Mouse (Mus musculus) adrenal gland, postnatal 10 days (tissue): ENCODE results near the gene Dnajc3. TPM values are rescaled to one million over a fixed set of nuclear protein-coding genes. Genes with fewer than 3 reads are reported as not detected.

ENCODE experiments used
- DNase-seq: peaks from one replicate; pipeline ENCODE4 v3.0.0; 2021; ENCODE audit warnings: mixed read lengths
- long read RNA-seq, 2 experiments: library from polyadenylated mRNA; stranded (forward); transcript quantifications; one replicate each; pipeline ENCODE4 v2.0.0; 2021
- total RNA-seq, 2 experiments: library from RNA; stranded (reverse); gene quantifications; 2 replicates each; pipeline ENCODE4 v1.2.3; 2021

The Dnajc3 gene
- 10 to 100 TPM; 42.4 to 50.9 TPM for total RNA-seq
- long read RNA-seq, experiment 1, full-length matches to known transcripts = 99 of 161 reads
- long read RNA-seq, experiment 1, partial matches to known transcripts = 46 of 161 reads
- long read RNA-seq, experiment 1, other reads (novel, unspliced or antisense) = 16 of 161 reads
- long read RNA-seq, experiment 2, full-length matches to known transcripts = 43 of 65 reads
- long read RNA-seq, experiment 2, partial matches to known transcripts = 3 of 65 reads
- long read RNA-seq, experiment 2, other reads (novel, unspliced or antisense) = 19 of 65 reads

DNA sequence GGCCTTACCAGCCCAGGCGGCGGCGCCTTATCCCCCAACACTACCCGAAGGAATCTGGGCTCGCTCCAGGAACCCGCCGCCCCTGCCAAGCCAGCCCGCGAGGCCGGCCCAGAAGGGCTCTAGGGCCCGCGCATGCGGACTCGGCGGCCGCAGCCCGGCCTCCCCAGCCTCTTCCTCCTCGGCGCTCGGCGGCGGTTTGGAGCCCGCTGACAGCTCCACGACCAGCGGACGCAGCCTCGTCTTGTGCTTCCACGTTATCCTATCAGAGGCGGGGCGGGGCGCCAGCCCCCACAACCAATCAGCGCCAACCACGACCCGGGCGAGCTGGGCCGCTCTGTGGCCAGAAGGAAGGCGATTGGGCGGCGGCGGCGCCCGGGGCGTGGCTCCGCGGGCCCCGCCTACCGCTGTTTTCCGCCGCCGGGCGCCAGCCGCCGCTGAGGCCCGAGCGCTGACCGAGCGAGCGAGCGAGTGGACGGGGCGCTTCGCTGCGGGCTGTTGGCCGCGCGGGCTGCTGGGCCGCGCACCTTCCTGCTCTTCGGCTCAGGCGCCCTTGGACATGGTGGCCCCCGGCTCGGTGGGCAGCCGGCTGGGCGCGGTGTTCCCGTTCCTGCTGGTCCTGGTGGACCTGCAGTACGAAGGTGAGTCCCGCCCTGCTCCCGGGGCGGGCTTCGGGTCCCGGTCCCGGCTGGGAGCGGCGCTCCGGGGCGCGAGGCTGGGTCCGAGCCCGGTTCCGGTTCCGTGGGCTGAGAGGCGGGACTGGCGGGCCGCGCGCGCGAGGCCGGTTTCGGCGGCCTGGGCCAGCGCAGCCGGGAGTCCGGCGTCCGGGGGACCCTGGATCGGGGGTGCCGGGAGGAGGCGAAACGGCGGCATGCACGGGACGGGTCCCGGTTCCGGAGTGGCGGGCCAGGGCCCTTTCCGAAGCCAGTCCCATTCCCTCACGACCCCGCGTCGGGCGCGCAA is at the start of gene Dnajc3:
TSS of gene Dnajc3 (plus strand) at position 444 of the 960 bp plus-strand sequence.
- DNase-seq = peak; percentile 100

DNA sequence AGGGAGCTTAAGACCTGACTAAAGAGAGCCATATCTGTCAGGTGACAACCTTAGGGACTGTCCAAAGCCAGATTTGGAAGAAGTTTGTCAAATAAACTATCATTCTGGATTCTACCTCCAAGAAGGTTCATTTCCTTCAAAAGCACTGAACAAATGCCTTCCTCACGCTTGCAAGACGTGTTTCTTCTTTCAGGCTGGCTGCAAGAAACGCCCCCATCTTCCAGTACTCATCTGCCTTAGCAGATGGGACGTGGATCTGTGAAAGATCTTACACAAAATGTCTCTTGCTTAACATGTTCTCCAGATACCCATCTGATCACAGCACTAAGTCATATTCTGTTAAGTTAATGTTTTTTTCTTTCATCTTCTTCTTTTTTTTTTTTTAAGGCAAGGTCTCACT is 47.7 kb upstream of the Dnajc3 start:
- DNase-seq = no peak

DNA sequence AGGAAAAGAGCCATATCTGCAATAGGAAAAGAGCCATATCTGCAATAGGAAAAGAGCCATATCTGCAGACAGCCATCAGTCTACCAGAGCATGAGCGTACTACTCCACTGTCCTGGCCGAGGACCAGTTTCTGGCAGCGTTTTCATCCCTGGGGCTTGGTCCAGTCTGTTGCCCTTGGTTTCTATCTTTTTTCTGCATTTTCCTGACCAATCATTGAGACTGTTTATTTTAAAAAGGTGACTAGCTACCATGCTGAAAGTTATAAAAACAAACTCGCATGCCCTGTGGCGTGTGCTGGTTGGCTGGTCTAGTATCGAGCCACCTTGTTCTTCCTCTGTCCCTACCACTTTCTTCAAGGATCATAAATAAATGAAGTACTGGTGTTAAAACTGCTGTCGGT is 42.5 kb upstream of the Dnajc3 start:
- DNase-seq = peak; percentile 23

DNA sequence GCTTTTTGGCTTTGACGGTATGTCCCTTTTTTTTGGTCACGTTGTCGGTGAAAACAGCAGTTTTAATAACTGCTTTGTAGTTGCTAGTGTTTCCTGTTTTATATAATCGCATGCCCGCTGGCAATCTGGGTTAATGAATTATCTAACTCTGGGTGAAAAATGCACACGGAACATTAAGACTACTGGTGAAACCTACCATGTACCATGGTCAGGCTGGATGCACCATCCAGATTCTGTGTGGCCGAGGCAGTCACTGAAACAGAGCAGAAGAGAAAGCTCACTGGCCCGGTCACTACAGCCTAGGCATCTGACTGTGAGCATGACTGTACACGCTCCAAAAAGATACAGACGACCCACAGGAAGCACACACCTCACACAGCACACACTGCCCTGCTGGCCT is 42.1 kb upstream of the Dnajc3 start:
- DNase-seq = no peak

DNA sequence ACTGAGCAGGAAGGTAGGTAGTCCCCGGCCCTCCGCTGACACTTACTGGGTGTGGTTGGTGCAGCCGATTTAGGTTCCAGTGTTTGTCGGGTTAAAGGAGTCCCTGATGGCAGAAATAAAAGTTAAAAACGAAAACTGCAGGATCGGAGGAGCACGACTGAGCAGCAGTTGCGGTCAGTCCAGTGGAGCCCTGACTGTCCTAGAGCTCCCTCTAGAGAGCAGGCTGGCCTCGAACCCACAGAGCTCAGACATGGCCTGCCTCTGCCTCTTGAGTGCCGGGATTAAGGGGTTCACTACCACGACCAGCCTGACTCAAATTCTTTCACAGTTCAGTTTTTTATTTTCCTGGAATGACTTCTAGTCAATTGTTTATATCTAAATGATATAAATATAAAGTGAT is 37.8 kb upstream of the Dnajc3 start:
- no peak for DNase-seq

DNA sequence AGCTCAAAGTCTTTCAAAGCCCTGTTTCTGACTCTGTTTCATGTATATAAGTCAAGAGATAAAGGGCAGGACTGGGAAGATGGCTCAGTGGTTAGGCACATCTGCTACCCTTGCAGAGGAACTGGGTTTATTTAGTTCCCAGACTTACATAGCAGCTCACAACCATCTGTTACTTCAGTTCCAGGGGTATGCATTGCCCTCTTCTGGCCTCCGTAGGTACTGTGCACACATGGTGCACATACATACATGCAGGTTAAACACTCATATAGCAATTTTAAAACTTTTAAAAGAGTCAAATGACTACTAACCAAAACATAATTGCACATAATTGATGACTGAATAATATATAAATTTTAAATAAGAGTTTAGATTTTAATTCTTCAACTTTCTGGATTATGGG is 36.9 kb upstream of the Dnajc3 start:
- DNase-seq = no peak

DNA sequence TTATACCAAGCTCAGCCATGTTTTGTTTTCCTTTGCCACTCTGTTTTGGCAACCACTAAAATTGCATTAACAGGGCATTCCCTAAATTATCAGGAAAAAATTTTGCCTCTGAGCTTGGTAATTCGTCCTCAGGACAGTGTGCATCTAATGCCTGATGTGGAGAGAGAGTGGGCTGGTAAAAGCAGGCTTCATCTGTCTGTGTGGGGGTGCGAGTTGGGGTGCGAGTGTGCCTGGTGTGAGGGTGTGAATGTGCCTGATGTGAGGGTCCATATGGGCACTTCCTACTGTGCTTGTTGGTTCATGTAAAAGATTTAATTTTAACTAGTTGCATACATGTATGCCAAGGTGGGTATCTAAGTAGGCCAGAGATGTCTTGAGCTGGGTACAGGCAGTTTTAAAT is 34.4 kb upstream of the Dnajc3 start:
- DNase-seq = no peak

DNA sequence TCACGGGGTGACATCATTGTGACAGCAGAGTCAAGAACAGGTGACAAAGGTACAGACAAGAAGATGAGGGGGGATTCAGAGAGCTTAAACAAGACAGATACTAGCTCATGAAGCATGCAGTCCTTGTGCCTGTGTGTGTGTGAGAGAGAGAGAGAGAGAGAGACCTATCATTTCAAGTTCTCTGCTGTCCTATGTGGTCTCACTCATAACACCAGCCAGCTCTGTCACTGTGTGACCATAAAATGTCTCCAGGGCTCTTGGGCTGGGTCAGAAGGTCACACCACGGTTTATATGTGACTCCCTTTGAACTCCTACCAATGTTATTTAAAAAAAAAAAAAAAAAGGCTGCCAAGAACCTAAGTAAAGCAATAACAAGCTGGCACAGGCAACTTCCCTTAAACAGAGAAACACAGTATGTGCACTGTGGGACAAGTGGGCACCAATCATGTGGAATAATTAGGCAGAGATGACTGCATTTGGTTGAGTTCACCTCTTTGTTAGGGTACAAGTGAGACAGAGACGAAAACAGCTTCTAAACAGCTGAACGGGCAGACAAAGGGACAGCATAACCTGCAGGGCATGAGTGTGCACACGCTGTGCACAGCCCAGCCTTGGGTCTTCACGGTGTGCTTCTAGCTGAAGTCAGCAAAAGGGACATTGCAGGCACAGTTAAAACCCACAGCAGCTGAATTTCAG is 33.8 kb upstream of the Dnajc3 start:
- no peak for DNase-seq

DNA sequence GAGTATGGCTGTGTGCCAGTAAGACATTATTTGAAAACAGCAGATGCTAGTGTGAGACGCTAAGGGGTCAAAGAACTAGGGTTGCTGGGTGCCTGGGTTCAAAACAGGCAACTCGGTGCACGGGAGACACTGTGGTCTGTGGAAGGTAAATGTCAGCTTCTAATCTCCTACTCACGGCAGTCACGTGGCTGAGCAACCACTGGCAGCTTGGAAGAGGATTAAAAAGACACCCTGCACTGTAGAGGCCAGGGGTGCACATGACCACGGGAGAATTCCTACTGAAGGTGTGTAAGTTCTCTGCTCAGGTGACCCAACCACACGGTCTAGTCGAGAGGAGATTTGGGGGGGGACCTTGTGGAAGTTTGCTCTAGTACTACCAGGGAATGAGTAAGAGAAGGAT is 30.2 kb upstream of the Dnajc3 start:
- no peak for DNase-seq

DNA sequence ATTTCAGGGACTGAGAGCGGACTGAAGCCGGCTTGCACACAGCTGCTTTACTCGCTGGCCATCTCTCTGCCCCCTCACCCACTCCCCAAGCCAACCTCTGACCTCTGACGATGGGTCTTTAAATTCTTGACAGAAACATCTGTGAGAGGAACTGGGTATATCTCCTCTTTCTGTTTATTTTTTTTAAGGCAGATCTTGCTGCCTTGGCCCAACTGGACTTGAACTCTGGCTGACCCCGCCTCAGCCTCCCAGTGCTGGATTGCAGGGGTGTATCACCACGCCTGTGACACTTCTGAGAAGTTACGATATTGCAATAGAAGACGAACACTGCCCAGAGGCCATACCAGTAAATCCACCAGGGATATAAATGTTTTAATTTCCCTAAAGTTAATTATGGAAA is 27.9 kb upstream of the Dnajc3 start:
- peak; percentile 38 for DNase-seq

DNA sequence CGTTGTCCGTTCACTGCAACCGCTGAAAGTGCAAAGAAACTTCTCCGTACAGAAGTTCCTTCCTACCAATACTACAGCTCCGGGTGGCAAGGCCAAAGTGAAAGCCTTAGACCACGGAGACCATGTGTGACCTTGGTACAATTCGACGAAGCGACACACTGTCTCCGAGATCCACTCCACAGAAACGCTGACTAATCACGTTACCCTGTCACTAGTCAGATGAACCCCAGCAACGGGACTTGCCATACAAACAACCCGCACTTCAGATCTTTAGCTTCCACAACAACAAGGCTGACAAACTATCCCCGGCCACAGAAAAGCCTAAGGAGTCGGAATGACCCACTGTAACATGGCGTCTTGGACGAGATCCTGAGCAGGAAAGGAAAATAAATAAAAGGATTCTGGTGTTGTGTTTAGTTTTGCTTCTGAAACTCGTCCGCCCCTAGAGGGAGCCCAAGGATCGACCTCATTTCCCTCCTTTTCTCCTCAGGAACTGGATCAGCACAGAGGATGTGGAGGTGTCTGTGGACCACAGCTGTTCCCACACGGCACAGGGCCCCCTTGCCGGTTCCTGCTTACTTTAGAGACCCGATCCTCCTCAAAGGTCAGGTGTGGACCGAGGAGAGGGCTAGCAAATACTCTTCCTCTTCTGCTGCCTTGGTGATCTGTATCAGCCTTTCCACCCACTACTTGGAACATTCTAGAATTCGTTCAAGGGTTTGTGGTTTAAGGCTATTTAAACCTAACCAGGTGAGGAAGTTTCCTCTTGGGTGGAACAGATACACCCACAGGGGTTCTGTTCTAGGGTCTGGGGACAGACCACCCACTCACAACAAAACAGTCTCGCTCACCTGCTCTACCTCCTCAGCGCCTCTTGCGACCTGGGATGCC is 27.2 kb upstream of the Dnajc3 start:
- DNase-seq = peak; percentile 83

DNA sequence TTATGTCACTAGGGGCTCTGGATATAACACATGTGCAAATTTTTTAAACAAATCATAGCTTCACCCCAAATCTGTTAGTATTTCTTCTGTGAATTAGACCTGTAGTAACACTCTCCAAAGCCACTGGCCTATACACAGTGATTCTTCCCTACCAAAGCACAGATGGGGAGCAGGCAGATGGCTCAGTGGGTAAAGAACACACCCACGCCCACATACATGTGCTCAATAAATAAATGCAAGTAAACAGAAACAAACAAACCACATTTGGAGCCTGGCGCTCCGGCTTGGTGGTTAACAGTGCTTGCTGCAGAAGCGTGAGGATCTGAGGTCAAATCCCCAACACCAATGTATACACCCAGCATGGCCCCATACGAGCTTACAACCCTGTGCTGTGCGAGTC is 26.3 kb upstream of the Dnajc3 start:
- DNase-seq = no peak

DNA sequence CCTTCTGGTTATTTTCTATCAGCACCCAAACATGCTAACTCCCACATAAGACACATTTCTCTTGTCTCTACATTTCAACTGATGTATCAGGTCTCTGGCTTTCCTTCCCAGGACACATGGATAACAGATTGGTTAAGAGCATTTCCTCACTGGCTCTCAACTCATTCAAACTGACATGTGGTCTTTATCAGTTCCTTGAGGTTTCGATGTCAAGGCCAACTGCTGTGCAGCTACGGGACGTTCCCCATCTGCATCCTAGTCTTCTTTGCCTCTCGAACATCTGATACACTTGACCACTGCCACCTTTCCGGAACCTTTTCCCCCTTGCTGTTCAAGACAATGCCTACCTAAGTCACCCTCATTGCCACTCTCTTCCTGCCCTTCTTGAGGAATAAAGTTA is 24.1 kb upstream of the Dnajc3 start:
- no peak for DNase-seq

DNA sequence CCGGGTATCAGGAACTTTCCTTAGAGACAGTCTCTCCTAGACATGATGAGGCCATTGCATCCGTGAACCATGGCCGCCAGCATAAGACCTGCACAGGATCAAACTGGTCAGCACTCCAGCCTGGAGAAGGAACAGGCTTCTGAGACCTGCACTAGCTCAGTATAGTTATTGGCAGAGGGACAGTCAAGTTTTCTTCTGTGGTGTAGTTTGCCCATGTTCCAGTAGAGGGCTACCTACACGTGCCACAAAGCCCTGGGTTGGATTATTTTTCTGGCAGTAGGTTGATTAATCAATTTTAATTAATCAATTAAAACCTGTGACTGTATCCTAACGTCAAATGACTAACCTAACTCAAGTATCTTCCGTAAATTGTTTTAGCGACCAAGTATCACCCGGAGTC is 18.8 kb upstream of the Dnajc3 start:
- DNase-seq = peak; percentile 40

DNA sequence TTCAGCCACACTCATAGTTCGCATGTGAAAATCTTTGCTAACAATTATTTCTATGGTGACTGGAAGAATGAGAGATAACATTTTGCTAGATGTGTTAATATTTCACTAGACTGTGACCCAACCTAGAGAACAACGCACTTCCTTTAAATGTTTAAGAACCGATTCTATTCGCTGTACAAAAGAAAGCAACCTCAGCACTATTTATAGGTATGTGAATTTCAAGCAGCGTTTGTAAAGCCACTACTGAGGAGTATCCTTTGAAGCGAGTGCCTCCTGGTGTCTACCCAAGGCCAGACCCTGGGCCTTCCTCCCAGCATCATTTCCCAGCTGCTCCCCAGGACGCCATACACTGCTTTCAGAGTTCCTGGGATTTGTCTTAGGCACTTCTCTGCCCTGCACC is 17.1 kb upstream of the Dnajc3 start:
- no peak for DNase-seq

DNA sequence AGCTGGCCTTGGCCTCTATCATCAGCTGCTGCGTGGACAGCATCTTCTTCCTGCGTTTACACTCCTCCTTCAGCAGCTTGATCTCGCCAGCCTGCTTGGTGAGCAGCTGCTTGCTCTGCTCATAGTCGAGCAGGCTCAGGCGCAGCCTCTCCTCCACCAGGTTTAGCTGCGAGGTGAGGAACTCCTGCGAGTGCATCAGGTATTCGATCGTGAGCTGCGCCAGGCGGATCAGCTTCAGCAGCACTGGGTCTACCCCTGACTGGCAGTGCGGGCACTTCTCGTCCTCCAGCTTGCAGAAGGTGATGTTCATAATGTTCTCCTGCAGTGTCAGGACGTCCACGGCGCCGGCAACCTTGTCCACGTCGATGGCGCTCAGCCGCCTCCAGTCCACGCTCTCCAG is 15.5 kb upstream of the Dnajc3 start:
- DNase-seq = no peak

DNA sequence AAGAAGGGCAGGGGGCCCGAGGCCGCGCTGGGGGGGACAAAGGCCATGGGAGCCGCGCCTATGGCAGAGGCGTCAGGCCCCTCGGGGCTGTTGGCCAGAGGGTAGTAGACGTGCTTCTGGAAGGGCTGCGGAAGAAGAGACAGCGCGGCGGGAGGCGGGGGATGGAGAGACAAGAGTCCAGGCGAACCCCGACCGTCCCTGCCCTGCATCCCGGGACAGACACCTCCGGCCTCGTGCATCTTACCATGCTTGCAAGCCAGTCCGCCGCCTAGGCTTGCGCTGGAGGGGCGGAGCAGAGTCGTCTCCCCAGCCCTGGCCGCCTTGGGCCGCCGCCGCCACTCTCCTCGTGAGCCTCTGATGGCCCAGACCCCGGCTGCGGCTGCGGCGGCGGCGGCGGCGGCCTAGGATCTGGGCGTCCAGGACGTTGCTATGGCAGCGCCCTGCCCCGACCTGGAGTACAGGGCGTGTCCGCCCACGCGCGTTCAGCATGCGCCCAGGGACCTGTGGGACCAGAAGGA is 15.1 kb upstream of the Dnajc3 start:
- DNase-seq = peak; percentile 46

DNA sequence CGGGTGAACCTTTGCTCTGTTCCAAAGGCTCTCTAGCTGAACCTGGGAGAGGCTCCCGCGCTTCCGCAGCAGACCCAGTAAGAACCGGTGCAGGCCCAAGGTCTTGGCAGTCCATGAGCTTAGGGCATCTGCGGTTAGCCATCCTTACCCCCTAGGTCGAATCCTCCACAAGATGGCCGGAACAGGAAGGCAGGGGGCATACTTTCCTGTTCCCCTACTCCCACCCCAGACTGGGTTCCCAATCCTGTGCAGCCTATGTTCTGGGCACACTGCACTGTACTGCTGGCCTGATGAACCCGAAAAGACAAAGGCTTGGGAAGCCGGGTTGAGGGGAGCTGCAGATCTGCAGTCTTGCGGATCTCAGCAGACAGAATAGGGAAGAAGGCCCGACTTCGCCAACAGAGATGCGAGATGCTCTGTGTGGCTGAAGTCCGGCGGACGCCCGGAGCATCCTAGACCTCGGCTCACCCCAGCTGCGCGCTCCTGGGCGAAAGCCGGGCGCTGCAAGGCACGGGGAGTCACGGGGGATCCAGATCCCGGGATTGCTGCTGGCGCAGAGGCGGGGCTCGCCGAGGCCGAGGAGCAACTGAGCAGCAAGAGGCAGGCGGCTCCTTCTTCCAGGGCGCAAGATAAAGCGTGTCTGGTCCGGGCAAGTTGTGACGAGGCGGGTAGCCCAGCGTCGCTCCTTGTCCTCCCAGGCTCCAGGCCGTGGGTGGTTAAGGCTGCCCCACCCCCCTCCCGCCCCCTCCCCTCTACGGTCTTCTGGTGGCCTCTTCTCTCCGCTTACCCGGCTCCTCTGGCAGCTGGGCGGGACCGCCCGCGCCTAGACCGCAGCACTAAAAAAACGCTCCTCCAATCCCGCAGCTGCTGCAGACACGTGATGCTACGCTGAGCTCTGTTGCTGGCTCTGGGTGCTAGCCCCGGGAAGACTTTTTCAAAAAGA is 12.8 kb upstream of the Dnajc3 start, which contains the start of gene Dzip1:
TSS of gene Dzip1 (minus strand) at position 788 of the 943 bp plus-strand sequence.
- DNase-seq = peak; percentile 80

DNA sequence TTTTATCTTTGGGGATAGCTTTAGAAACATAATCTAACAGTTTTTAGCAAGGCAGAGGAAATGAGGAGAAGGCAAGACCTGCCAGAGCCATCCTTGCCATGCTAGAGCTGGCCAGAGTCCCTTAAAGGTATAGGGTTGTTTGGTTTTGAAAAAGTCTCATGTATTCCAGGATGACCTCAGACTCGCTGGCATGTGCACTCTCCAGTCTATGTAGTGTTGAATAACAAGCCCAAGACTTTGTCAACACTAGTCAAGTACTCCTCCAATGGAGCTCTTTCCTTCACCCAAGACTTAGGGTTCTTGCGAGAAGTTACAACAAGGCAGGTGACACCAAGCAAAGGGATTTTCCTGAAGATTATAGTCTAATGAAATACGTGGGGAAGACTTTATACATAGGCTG is 9.2 kb upstream of the Dnajc3 start:
- DNase-seq = no peak

DNA sequence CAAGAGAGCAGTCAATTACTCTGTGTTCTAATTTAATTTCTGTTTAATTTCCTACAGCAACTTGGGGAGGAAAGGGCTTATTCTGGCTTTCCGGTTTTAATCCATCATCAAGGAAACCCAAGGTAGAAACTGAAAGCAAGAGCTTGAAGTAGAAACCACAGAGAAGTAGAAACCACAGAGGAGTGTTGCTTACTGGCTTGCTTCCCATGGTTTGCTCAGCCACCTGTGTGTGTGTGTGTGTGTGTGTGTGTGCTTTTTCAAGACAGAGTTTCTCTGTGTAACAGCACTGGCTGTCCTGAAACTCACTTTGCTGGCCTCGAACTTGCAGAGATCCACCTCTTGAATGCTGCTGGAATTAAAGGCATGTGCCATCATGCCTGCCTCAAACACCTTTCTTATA is 8.0 kb upstream of the Dnajc3 start:
- DNase-seq = no peak
